Mouse (Mus musculus) erythroblast, embryonic 14.5 days (primary cell): ENCODE measurements around the gene Pdgfd.

ENCODE experiments used
- GATA1 ChIP-seq: IDR thresholded peaks from 2 replicates; pipeline ENCODE4 v1.6.1; 2012; ENCODE audit warnings: low read length, inconsistent platforms, mixed read lengths
- TAL1 ChIP-seq: IDR thresholded peaks from 3 replicates; pipeline ENCODE4 v1.6.1; 2012; ENCODE audit warnings: low read length, inconsistent platforms, mixed read lengths

DNA sequence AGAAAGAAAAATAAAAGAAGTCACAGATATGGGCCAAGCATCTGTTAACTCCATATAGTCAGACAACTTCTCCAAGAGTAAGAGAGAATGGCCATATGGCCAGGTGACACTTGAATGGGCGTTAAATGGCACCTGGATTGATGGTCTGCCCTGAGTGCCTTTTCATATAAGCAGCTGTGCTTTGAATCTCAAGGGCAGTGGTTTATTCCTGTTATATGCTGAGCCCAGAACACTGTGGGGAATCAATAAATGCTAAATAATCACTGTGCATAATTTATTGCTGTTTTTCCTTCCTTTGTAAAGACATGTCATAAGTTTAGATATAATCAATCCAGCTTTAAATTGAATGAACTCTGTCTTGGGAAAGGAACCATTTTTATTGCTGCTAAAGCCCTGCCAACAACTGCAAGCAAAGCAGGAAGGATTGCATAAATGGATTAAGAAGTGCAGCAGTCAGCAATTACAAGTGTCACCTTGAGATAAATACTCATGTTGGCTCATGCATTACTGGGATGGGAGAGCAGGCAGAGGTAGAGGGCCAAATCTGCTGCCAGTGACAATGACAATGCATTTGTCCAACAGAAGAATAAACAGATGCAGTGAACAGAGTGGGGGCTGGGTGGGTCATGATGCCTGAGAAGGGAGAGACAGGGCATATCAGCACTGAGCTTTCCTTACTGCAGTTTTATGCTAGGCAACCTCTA is 185.0 kb downstream of the Pdgfd start:
- TF ChIP-seq GATA1, result no peak
- TF ChIP-seq TAL1, result no peak
